Mouse (Mus musculus): Measurements from ENCODE around the gene Pkd2l1. TPM values are rescaled to one million over a fixed set of nuclear protein-coding genes. Genes with fewer than 3 reads are reported as not detected.

Pkd2l1 gene
- polyA plus RNA-seq, 1 experiment from 2014 or later = 0.29 TPM

DNA sequence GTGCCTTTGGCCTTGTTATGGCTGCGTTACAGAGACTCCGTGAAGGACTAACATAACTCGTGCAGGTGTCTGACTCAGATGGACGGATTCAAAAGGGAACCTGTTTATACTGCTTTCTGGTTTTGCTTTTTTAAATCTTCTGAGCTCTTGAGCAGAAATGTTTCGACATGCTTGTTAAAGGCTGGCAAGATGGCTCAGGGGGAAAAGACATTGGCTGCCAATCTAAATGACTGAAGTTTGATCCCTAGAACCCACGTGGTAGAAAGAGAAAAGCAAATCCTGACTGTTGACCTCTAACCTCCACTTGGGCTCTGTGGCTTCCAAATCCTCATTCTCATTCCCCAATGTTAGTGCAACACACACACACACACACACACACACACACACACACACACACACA lies 6.3 kb upstream of the Pkd2l1 start:
- Histone ChIP-seq H3K9me3 (no peaks in the 10 kb centered on the region), H3K36me3 (no peaks in the 10 kb centered on the region), H3K27ac (replicated peaks) (no peak overlapping the region), H3K4me1 (replicated peaks) (no peaks in the 10 kb centered on the region), H3K4me2 (no peak overlapping the region), H3K4me3 (no peak overlapping the region), H3K9ac (no peak overlapping the region), H3K27me3 (no peaks in the 10 kb centered on the region)
- no peak for ATAC-seq (ENCODE audit: low FRiP score, low read depth)
- WGBS = 90% methylated on average over 6 of the region's 6 CpGs

DNA sequence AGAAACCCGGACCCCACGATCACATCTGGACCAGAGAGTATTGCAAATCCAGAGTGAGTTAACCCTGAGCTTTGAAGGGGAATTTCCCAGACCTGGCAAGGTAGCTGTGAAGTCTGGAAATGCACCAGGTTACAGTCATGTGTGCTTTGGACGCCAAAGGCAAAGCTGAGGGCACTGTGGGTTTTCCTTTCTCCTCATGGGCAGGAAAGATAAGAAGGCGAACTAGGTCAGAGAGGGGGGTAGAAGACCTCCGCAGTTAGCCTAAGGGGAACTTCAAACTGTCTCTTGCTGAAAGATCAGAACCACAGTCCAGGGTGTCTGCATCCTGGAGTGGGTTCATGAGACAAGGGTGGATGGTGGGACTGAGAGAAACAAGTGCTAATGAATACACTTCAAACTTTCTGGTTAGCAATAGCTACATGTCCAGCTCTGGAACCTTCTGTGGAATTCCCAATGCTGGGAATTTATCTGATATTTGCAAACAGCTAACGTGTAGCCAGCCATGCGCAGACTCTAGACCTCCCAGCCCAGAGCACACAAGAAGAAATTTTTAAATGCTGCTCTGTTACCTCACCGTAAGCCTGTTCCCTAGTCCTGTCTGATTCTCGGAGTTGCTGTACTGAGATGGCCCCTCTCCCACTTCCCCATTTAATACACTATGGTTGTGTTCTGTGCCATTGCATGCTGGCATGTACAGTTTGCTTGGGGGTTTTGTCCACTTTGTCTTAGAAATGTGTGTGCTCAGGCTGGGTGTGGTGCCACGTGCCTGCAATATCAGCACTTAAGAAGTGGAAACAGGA lies 5.0 kb upstream of the Pkd2l1 start:
- H3K9me3 ChIP-seq = no peaks in the 10 kb centered on the region
- no peak overlapping the region for H3K9ac ChIP-seq
- WGBS = 89% methylated on average over 10 of the region's 10 CpGs
- no peaks in the 10 kb centered on the region for H3K4me1 ChIP-seq (replicated peaks)
- no peaks in the 10 kb centered on the region for H3K36me3 ChIP-seq
- H3K4me2 ChIP-seq = no peak overlapping the region
- no peak overlapping the region for H3K27ac ChIP-seq (replicated peaks)
- no peak overlapping the region for H3K4me3 ChIP-seq
- no peak for ATAC-seq (ENCODE audit: low FRiP score, low read depth)
- no peaks in the 10 kb centered on the region for H3K27me3 ChIP-seq

DNA sequence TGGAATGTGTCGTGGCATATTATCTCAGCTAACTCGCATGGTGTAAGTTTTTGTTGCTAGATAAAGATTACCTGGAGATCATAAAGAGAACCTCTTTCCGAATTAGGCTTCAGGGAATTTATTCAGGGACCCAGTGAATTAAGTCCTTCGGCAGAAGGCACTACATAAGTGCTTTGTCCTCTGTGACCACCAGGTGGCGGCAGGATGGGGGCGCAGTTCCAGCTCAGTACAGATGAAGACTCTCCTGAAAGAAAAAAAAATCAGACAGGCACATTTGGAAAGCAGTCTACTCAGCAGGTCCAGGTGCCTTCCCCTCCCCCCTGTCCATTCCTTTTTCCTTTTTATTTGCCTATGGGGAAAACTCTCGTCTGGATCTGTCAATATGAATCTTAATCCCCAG lies 2.9 kb upstream of the Pkd2l1 start:
- Histone ChIP-seq H3K27me3 (no peaks in the 10 kb centered on the region), H3K9ac (no peak overlapping the region), H3K4me3 (no peak overlapping the region), H3K36me3 (no peaks in the 10 kb centered on the region), H3K4me2 (no peak overlapping the region), H3K27ac (replicated peaks) (no peak overlapping the region), H3K4me1 (replicated peaks) (no peaks in the 10 kb centered on the region), H3K9me3 (no peaks in the 10 kb centered on the region)
- 0 out of 2 replicates have a peak, but pooled peaks have one; percentile 45 for ATAC-seq (ENCODE audit: low FRiP score, low read depth)
- WGBS = 6% methylated on average over 7 of the region's 7 CpGs

DNA sequence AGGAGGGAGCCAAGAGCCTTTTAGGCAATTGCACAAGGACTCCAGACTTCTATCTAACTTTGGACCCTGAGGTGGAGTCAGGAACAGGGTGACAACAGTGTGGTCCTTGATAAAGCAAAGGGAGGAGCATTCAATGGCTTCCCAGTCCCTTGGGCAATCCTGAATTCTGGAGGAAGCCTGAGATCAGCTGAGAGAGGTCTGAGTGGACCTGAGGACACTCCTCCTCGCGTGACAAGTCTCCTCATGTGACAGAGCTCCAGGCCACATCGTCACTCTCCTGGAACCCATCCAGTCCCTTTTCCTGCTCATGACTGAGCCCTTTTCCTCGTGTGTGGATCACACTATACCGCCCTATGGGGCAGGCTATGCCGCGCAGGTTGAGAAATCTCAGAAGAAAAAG lies 1.7 kb upstream of the Pkd2l1 start:
- no peaks in the 10 kb centered on the region for H3K4me1 ChIP-seq (replicated peaks)
- no peaks in the 10 kb centered on the region for H3K9me3 ChIP-seq
- no peak overlapping the region for H3K4me2 ChIP-seq
- H3K27ac ChIP-seq (replicated peaks) = no peak overlapping the region
- H3K4me3 ChIP-seq = no peak overlapping the region
- no peaks in the 10 kb centered on the region for H3K27me3 ChIP-seq
- no peak overlapping the region for H3K9ac ChIP-seq
- ATAC-seq (ENCODE audit: low FRiP score, low read depth) = no peak
- WGBS = 91% methylated on average over 7 of the region's 7 CpGs
- no peaks in the 10 kb centered on the region for H3K36me3 ChIP-seq

DNA sequence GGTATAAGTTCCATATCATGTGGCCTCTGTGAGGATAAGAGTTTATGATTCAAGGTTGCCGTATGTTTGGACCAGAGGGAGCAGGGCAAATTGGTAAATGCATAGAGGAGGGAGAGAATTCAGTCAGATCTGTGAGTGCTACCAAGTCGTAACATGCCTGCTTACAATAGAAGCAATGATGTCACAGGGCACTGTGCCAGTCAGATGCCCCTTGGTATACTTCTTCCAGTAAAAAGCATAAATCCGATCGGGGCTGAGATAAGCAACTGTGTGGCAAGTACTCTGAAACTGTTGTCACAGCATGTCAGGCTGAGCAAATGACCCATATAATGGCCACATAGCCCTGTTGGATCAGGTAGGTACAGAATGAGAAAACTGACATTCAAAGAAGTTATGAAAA lies 3.2 kb downstream of the Pkd2l1 start:
- Histone ChIP-seq H3K27me3 (no peaks in the 10 kb centered on the region), H3K4me3 (no peak overlapping the region), H3K4me2 (no peak overlapping the region), H3K9me3 (no peaks in the 10 kb centered on the region), H3K9ac (no peak overlapping the region), H3K4me1 (replicated peaks) (no peaks in the 10 kb centered on the region), H3K36me3 (no peaks in the 10 kb centered on the region), H3K27ac (replicated peaks) (no peak overlapping the region)
- no peak for ATAC-seq (ENCODE audit: low FRiP score, low read depth)
- WGBS = 84% methylated on average over 4 of the region's 4 CpGs

DNA sequence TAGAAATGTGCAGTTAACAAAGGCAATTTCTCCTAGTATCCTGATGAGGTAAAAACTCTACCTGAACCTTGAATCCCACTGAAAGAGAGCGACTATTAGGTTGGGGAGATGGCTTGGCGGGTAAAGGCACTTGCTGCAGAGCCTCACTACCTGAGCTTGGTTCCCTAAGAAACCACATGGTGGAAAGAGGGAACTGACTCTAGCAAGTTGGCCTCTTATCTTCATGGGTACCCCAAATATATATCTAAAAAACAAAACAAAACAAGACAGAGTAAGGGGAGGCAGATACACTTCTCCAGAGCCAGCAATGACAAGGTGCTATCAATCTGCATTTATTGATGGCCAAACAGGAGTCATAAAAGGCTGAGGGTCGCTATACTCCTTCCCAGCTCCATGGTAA lies 8.3 kb downstream of the Pkd2l1 start:
- no peaks in the 10 kb centered on the region for H3K9me3 ChIP-seq
- WGBS = 67% methylated on average over 3 of the region's 3 CpGs
- no peaks in the 10 kb centered on the region for H3K27me3 ChIP-seq
- H3K4me1 ChIP-seq (replicated peaks) = no peaks in the 10 kb centered on the region
- no peak overlapping the region for H3K9ac ChIP-seq
- H3K4me2 ChIP-seq = no peak overlapping the region
- H3K36me3 ChIP-seq = no peaks in the 10 kb centered on the region
- no peak overlapping the region for H3K4me3 ChIP-seq
- no peak for ATAC-seq (ENCODE audit: low FRiP score, low read depth)
- H3K27ac ChIP-seq (replicated peaks) = no peak overlapping the region

DNA sequence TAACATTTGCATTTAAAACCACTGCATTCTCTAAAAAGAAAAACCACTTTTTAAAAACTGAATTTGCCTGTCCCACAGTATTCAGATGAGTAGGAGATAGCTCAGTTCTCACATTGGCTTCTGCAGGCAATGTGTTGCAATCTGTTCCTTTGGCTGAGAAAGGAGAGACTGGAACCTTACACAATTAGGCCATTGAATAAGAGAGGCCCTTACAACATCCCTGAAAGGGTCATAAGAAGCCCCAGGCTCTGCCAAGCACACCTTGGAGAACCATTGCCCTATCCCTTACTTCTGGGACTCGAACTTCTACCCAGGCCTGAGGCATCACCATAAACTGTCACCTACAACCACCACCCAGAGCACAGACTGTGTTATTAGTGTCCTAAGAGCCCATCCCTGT lies 11.7 kb downstream of the Pkd2l1 start:
- Histone ChIP-seq H3K27ac (replicated peaks) (no peak overlapping the region), H3K36me3 (no peaks in the 10 kb centered on the region), H3K9me3 (no peaks in the 10 kb centered on the region), H3K4me1 (replicated peaks) (no peaks in the 10 kb centered on the region), H3K27me3 (no peaks in the 10 kb centered on the region), H3K4me3 (no peak overlapping the region), H3K4me2 (no peak overlapping the region), H3K9ac (no peak overlapping the region)
- 76% methylated on average over 1 of the region's 1 CpGs for WGBS
- no peak for ATAC-seq (ENCODE audit: low FRiP score, low read depth)

DNA sequence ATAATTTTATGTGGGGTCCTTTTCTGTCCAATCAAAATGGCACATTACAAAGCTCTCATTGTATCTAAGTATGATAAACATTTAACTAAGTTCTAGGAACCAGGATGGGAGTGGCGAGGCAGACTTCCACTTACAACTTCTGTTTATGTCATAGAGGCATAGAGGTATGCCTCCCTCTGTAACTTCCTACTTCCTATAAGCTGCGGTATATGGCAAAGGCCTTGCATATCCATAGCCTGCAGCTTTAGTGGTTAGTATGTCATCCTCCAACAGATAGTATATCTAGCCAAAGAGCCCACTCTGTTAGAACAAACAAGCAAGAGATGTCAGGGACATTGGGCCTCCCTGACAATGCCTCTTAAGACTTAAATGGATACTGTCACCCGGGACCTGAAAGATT lies 15.5 kb downstream of the Pkd2l1 start:
- no peak overlapping the region for H3K27ac ChIP-seq (replicated peaks)
- H3K36me3 ChIP-seq = no peaks in the 10 kb centered on the region
- H3K9me3 ChIP-seq = no peaks in the 10 kb centered on the region
- H3K27me3 ChIP-seq = no peaks in the 10 kb centered on the region
- no peaks in the 10 kb centered on the region for H3K4me1 ChIP-seq (replicated peaks)
- no peak overlapping the region for H3K4me2 ChIP-seq
- WGBS = 87% methylated on average over 3 of the region's 3 CpGs
- ATAC-seq (ENCODE audit: low FRiP score, low read depth) = no peak
- no peak overlapping the region for H3K9ac ChIP-seq
- no peak overlapping the region for H3K4me3 ChIP-seq

DNA sequence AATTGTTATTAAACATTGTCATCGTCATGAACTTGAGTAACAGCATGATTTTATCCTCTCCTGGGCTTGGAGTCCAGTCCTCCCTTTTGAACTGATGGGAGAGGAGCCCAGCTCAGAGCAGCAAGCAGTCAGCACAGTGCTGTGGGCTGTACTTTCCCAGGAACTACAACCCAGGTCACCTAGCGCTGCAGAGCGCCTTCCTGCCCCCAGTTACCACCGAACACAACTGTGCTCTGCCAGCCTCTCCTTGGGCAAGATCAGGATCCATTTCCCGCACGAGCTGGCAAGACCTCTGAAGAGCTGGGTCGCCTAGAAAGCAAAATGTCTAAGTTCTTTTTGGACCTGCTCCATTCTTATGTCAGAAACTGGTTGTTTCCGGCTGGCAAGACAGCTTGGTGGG lies 17.4 kb downstream of the Pkd2l1 start:
- H3K4me2 ChIP-seq = no peak overlapping the region
- no peak overlapping the region for H3K4me3 ChIP-seq
- H3K27me3 ChIP-seq = no peaks in the 10 kb centered on the region
- ATAC-seq (ENCODE audit: low FRiP score, low read depth) = no peak
- WGBS = 74% methylated on average over 8 of the region's 8 CpGs
- no peaks in the 10 kb centered on the region for H3K9me3 ChIP-seq
- no peak overlapping the region for H3K27ac ChIP-seq (replicated peaks)
- no peak overlapping the region for H3K9ac ChIP-seq
- no peaks in the 10 kb centered on the region for H3K4me1 ChIP-seq (replicated peaks)
- H3K36me3 ChIP-seq = no peaks in the 10 kb centered on the region

DNA sequence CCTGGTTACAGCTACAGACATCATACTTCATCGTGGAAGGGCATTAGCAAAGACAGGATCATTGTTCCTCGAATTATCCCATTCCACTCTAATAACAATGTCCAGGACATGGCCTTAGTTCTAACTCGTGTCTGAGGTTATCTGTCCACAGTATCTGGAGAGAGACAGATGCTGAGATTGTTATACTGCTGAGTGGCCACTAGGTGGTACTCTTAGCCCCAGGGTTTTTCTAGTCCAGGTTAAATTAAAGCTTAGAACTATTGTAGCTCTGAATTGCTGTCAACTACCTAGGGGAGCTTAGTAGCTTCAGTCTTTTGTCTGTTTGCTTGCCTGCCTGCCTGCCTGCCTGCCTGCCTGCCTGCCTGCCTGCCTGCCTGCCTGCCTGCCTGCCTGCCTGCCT lies 30.7 kb downstream of the Pkd2l1 start:
- H3K27ac ChIP-seq (replicated peaks) = no peak overlapping the region
- H3K4me3 ChIP-seq = no peak overlapping the region
- no peak for ATAC-seq (ENCODE audit: low FRiP score, low read depth)
- no peaks in the 10 kb centered on the region for H3K36me3 ChIP-seq
- H3K4me2 ChIP-seq = no peak overlapping the region
- no peak overlapping the region for H3K9ac ChIP-seq
- no peaks in the 10 kb centered on the region for H3K9me3 ChIP-seq
- H3K27me3 ChIP-seq = 0 out of 2 replicates have a peak, but pooled peaks cover 5% of the 10 kb centered on the region
- 14% methylated on average over 3 of the region's 3 CpGs for WGBS
- H3K4me1 ChIP-seq (replicated peaks) = no peaks in the 10 kb centered on the region

DNA sequence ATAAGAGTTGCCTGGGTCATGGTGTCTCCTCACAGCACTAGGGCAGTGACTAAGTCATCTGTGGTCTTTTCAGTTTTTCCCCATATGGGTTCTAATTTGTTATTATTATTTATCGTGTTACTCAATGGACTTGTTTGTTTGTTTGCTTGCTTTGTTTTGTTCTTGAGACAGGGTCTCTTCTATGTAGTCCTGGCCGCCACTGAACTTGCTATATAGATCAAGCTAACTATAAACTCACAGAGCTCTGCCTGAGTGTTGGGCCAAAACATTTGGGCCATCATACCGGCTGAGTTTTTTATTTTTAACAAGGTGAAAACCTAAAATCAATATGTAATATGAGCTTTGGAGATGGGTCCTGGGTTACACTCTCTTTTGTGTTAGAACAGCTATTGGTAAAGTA lies 32.9 kb downstream of the Pkd2l1 start:
- Histone ChIP-seq H3K9me3 (no peaks in the 10 kb centered on the region), H3K4me2 (no peak overlapping the region), H3K4me1 (replicated peaks) (no peaks in the 10 kb centered on the region), H3K27me3 (peaks cover 13% of the 10 kb centered on the region; the same call in 1 of the 2 replicates), H3K27ac (replicated peaks) (no peak overlapping the region), H3K36me3 (no peaks in the 10 kb centered on the region), H3K4me3 (no peak overlapping the region), H3K9ac (no peak overlapping the region)
- ATAC-seq (ENCODE audit: low FRiP score, low read depth) = no peak
- 88% methylated on average over 3 of the region's 3 CpGs for WGBS

DNA sequence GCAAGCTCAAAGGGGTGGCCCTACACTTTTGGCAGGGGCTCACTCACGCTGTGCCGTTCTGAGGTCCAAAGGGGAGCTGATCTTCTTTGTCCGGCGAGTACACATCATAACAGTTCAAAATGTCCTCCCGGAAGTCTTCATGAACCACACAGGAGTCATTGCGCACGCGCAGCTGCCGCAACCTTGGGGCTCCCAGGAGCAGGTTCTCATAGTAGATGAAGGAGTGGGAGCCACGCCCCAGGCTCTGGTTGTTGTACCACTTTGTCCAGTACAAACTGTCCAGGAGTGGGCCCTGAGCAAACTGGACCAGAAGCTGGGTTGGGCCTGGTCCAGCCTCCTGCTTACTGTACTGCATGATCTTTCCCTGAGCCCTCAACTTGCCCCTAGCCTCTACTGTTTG lies 35.2 kb downstream of the Pkd2l1 start:
- no peaks in the 10 kb centered on the region for H3K36me3 ChIP-seq
- H3K27me3 ChIP-seq = peaks cover 13% of the 10 kb centered on the region; the same call in 1 of the 2 replicates
- no peak overlapping the region for H3K4me2 ChIP-seq
- H3K27ac ChIP-seq (replicated peaks) = no peak overlapping the region
- H3K9ac ChIP-seq = no peak overlapping the region
- no peaks in the 10 kb centered on the region for H3K9me3 ChIP-seq
- no peak overlapping the region for H3K4me3 ChIP-seq
- no peaks in the 10 kb centered on the region for H3K4me1 ChIP-seq (replicated peaks)
- no peak for ATAC-seq (ENCODE audit: low FRiP score, low read depth)
- WGBS = 96% methylated on average over 10 of the region's 10 CpGs

DNA sequence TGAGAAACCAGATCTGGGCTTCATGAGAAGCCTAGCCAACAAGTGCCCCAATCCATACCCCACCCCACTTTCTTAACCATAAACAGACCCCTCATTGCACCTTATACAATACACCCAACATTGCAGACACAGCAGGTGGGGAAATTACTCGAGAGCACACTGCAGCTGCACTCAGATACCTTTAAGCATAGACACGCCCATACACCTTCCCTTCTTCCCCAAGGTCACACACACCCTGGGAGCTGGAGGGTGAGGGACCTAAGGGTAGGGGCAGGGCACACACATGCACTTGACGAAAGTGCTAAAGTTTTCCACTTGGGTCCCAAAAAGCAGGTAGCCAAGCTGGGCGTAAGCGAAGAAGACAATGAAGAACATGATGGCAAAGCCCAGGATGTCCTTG lies 38.5 kb downstream of the Pkd2l1 start:
- H3K4me1 ChIP-seq (replicated peaks) = no peaks in the 10 kb centered on the region
- H3K36me3 ChIP-seq = no peaks in the 10 kb centered on the region
- no peak overlapping the region for H3K4me3 ChIP-seq
- no peak overlapping the region for H3K4me2 ChIP-seq
- H3K9ac ChIP-seq = no peak overlapping the region
- H3K9me3 ChIP-seq = no peaks in the 10 kb centered on the region
- 84% methylated on average over 5 of the region's 5 CpGs for WGBS
- H3K27ac ChIP-seq (replicated peaks) = no peak overlapping the region
- ATAC-seq (ENCODE audit: low FRiP score, low read depth) = no peak
- peaks cover 13% of the 10 kb centered on the region for H3K27me3 ChIP-seq
